Mouse (Mus musculus) C2C12 (cell line): Measurements from ENCODE around the gene Zap70. TPM values are rescaled to one million over a fixed set of nuclear protein-coding genes. Genes with fewer than 3 reads are reported as not detected.

Experiments
- H3K27me3 ChIP-seq: one replicate; pipeline ENCODE4 v1.6.1; 2011; ENCODE audit not compliant: control insufficient read depth, insufficient read depth, insufficient read length
- H3K36me3 ChIP-seq: one replicate; pipeline ENCODE4 v1.6.1; 2011; ENCODE audit not compliant: control insufficient read depth, insufficient read depth
- H3K4me3 ChIP-seq: one replicate; pipeline ENCODE4 v1.5.1; 2011; ENCODE audit warnings: mild to moderate bottlenecking, control low read depth; ENCODE audit not compliant: poor library complexity, insufficient read depth, severe bottlenecking
- H3K79me2 ChIP-seq: one replicate; pipeline ENCODE4 v1.6.1; 2011; ENCODE audit not compliant: control insufficient read depth, insufficient read depth
- H3K79me3 ChIP-seq: one replicate; pipeline ENCODE4 v1.6.1; 2011; ENCODE audit warnings: low read depth, control low read depth
- H3ac ChIP-seq: one replicate; pipeline ENCODE3; 2011; ENCODE audit warnings: low read depth; ENCODE audit not compliant: control insufficient read depth, insufficient read length
- CEBPB ChIP-seq: IDR thresholded peaks from one replicate; pipeline ENCODE4 v1.6.1; 2011; ENCODE audit warnings: low read depth, mild to moderate bottlenecking, control low read depth, moderate library complexity
- CTCF ChIP-seq: IDR thresholded peaks from one replicate; pipeline ENCODE4 v1.5.1; 2011; ENCODE audit not compliant: control insufficient read depth, insufficient read depth, insufficient read length
- FOSL1 ChIP-seq: IDR thresholded peaks from one replicate; pipeline ENCODE4 v1.8.0; 2011; ENCODE audit warnings: mild to moderate bottlenecking, low read length; ENCODE audit not compliant: poor library complexity, insufficient read depth, severe bottlenecking
- MAX ChIP-seq: IDR thresholded peaks from one replicate; pipeline ENCODE4 v1.6.1; 2011; ENCODE audit warnings: mild to moderate bottlenecking, control low read depth
- MYOD1 ChIP-seq: IDR thresholded peaks from one replicate; pipeline ENCODE4 v1.6.1; 2011; ENCODE audit warnings: low read depth; ENCODE audit not compliant: control insufficient read depth, insufficient read length
- MYOG ChIP-seq: IDR thresholded peaks from one replicate; pipeline ENCODE4 v1.6.1; 2011; ENCODE audit not compliant: control insufficient read depth, insufficient read length; ENCODE audit errors: extremely low read depth
- USF1 ChIP-seq: IDR thresholded peaks from one replicate; pipeline ENCODE4 v1.6.1; 2011; ENCODE audit warnings: low read depth, mild to moderate bottlenecking, control low read depth, moderate library complexity
- polyA plus RNA-seq: library from polyadenylated mRNA; unstranded; fragments of >200 nt; fragmentation: generic; extraction: Trizol; gene quantifications from one replicate; pipeline ENCODE4 v1.2.1, GENCODE M21; 2012; ENCODE audit warnings: missing spikeins

Gene Zap70
- polyA plus RNA-seq, 1 experiment, result not detected

- Histone ChIP-seq H3K36me3 (no peaks in the 10 kb centered on the region), H3K79me3 (no peaks in the 10 kb centered on the region), H3K27me3 (peaks cover 32% of the 10 kb centered on the region), H3K79me2 (no peaks in the 10 kb centered on the region), H3K4me3 (no peak overlapping the region), H3ac (no peak overlapping the region)
- TF ChIP-seq MYOG (no peak), MYOD1 (no peak), MAX (no peak), FOSL1 (no peak), CTCF (no peak), USF1 (no peak), CEBPB (no peak)
Measured at GRCm38 (mm10) chr1:36782476-36782875, 20.9 kb downstream of the Zap70 start.

DNA sequence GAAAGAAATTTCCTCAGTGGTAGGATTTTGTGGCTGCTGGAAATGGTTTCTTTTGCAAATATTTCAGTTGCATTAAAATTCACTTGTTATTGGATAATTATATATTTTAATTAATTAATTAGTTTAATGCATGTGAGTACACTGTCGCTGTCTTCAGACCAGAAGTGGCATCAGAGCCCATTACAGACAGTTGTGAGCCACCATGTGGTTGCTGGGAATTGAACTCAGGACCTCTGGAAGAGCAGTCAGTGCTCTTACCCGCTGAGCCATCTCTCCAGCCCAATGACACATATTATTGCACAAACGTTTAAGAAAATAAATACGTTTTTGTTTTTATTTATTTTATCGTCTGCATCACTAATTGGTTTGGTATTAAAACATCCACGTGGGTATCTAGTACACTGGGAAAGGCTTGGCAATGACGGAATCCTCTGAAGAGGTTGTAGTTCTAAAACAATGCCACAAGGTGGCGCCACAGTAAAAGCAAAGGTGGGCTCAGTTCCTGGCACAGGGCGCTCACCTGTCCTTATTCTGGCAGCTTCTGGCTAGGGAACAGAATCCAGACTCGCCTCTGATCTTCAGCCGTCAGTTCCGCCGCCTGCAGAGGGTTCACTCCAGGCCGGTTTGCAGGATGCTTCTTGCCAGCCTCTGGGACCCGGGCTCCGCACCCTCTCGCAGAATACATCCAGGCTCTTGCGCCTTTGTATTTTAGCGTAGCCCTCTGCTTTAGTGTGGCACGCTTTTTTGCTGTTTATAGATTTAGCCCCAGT, 23.0 kb downstream of the Zap70 start:
- Histone ChIP-seq H3K36me3 (no peaks in the 10 kb centered on the region), H3K79me3 (no peaks in the 10 kb centered on the region), H3K27me3 (peaks cover 31% of the 10 kb centered on the region), H3ac (no peak overlapping the region), H3K4me3 (no peak overlapping the region), H3K79me2 (no peaks in the 10 kb centered on the region)
- no peak for TF ChIP-seq FOSL1
- TF ChIP-seq CTCF, result peak; percentile 36

DNA sequence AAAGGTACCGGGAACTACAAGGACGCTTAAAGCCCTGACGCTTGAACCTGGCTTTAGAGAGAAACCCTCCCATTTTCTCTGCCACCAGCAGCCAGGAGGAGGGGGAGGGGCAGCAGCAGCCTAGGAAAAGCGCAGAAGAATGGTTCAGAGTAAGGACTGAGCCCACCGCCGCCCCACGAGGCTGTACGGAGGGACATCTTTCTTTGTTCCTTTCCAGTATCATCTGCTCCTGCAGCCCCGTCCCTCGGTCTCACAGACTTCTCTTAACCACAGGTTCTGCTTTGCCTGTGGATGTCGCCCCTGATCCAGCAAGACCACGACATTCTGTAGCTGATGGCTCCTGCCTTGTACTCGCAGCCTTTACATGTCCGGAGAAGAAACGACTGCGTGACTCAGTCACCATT, 23.6 kb downstream of the Zap70 start:
- no peak for TF ChIP-seq FOSL1
- no peak for TF ChIP-seq MAX
- TF ChIP-seq USF1, result no peak
- no peak for TF ChIP-seq CTCF
- no peak for TF ChIP-seq MYOD1
- TF ChIP-seq MYOG, result no peak
- TF ChIP-seq CEBPB, result no peak
- Histone ChIP-seq H3K4me3 (no peak overlapping the region), H3K36me3 (no peaks in the 10 kb centered on the region), H3ac (no peak overlapping the region), H3K79me2 (no peaks in the 10 kb centered on the region), H3K79me3 (no peaks in the 10 kb centered on the region), H3K27me3 (peaks cover 24% of the 10 kb centered on the region)

GRCm38 (mm10) chr1:36786377-36786776, 24.8 kb downstream of the Zap70 start:
- TF ChIP-seq MYOG (no peak), USF1 (no peak), MYOD1 (no peak), CTCF (no peak)
- Histone ChIP-seq H3K27me3 (peaks cover 13% of the 10 kb centered on the region), H3K36me3 (peaks cover under 1% of the 10 kb centered on the region), H3ac (no peak overlapping the region), H3K79me3 (no peaks in the 10 kb centered on the region), H3K4me3 (no peak overlapping the region), H3K79me2 (no peaks in the 10 kb centered on the region)

DNA sequence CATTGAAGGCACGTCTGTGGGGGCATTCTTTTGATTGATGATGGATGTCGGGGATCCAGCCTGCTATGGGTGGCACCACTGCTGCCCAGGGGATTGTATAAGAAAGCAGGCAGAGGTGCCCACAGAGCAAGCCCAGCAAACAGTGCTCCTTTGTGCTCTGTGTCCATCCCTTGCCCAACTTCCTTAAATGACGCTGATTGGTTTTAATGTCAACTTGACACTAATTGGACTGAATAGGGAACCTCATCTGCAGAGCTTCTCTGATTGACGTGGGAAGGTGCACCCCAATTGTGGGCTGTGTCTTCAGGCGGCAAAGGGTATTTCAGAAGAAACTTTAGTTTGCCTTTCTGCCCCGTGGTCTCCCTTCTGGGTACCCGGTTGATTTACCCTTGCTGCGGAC, 27.8 kb downstream of the Zap70 start:
- Histone ChIP-seq H3K36me3 (peaks cover 17% of the 10 kb centered on the region), H3K79me3 (no peaks in the 10 kb centered on the region), H3K79me2 (no peaks in the 10 kb centered on the region), H3K27me3 (no peaks in the 10 kb centered on the region), H3K4me3 (no peak overlapping the region), H3ac (no peak overlapping the region)
- TF ChIP-seq MAX (no peak), CEBPB (no peak)

DNA sequence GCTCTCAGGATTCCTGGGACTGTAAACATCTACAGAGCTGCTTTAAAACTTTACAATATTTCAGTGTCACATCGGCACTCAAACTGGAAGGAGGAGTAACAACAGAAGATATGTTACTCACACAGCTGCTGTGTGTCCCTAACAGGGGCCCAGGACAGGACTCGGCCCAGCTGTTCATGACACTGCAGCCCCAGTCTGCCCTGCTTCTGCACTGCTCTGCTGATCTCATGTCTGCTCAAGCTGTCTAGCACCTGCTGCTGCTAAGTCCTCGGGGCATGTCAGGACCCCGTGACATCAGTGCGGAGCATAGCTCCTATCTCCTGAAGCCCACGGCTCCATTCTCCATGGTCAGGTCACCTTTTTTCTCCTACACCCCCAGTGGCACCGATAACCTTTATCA, 35.1 kb downstream of the Zap70 start:
- no peak for TF ChIP-seq USF1
- no peak for TF ChIP-seq CTCF
- no peak for TF ChIP-seq MYOG
- TF ChIP-seq FOSL1, result no peak
- no peak for TF ChIP-seq MYOD1
- TF ChIP-seq CEBPB, result no peak
- no peak for TF ChIP-seq MAX

More for the DNA sequence above, 35.1 kb downstream of the Zap70 start:
- no peak overlapping the region for H3ac ChIP-seq
- no peaks in the 10 kb centered on the region for H3K79me2 ChIP-seq
- no peaks in the 10 kb centered on the region for H3K79me3 ChIP-seq
- H3K4me3 ChIP-seq, result no peak overlapping the region
- peaks cover 58% of the 10 kb centered on the region for H3K36me3 ChIP-seq
- H3K27me3 ChIP-seq, result no peaks in the 10 kb centered on the region
